Mouse (Mus musculus) erythroblast, adult 5-6 weeks (primary cell): ENCODE results near the gene Irgc1. TPM values are rescaled to one million over a fixed set of nuclear protein-coding genes. Genes with fewer than 3 reads are reported as not detected.

ENCODE experiments used
- total RNA-seq, 2 experiments: library from RNA; stranded (forward) in 1 of 2; stranded (reverse) in 1 of 2; fragments of 150-400 nt in 1 of 2; fragments of 200-764, 138-1000 nt in 1 of 2; gene quantifications; 2 replicates each; pipeline versions ENCODE4 v1.2.3 to v1.2.4; 2015 to 2017; ENCODE audit warnings: low replicate concordance in 2 of 2

Irgc1 gene
- total RNA-seq, 2 experiments from 2014 or later, result not detected

Other genes starting within 250 kb of the Irgc1 start
- 1.9 TPM in 2 replicates for gene Zfp111, start 240.9 kb downstream of the Irgc1 start, total RNA-seq (2015; ENCODE audit: low replicate concordance)
- 0.43 and 1.3 TPM in 2 replicates for gene Zfp111, start 240.9 kb downstream of the Irgc1 start, total RNA-seq (2017; ENCODE audit: low replicate concordance)
- gene Zfp109, start 214.7 kb downstream of the Irgc1 start, total RNA-seq (2015; ENCODE audit: low replicate concordance), result not detected in 2 replicates
- gene Zfp109, start 214.7 kb downstream of the Irgc1 start, total RNA-seq (2017; ENCODE audit: low replicate concordance), result 2.1 TPM in 1 of 2 replicates, not detected in the other
- gene Zfp108, start 197.5 kb downstream of the Irgc1 start, total RNA-seq (2015; ENCODE audit: low replicate concordance), result 2.9 TPM in 1 of 2 replicates, not detected in the other
- not detected in 2 replicates for gene Zfp108, start 197.5 kb downstream of the Irgc1 start, total RNA-seq (2017; ENCODE audit: low replicate concordance)
- not detected in 2 replicates for gene Zfp93, start 181.9 kb downstream of the Irgc1 start, total RNA-seq (2015; ENCODE audit: low replicate concordance)
- gene Zfp93, start 181.9 kb downstream of the Irgc1 start, total RNA-seq (2017; ENCODE audit: low replicate concordance), result 0.70 TPM in 1 of 2 replicates, not detected in the other
- 1.2 and 2.1 TPM in 2 replicates for gene Zfp61, start 151.1 kb downstream of the Irgc1 start, total RNA-seq (2015; ENCODE audit: low replicate concordance)
- gene Zfp61, start 151.1 kb downstream of the Irgc1 start, total RNA-seq (2017; ENCODE audit: low replicate concordance), result 0.77 and 4.0 TPM in 2 replicates
- gene Zfp94, start 135.6 kb downstream of the Irgc1 start, total RNA-seq (2015; ENCODE audit: low replicate concordance), result 1.0 TPM in 1 of 2 replicates, not detected in the other
- 0.34 and 1.3 TPM in 2 replicates for gene Zfp94, start 135.6 kb downstream of the Irgc1 start, total RNA-seq (2017; ENCODE audit: low replicate concordance)
- gene Tescl, start 118.4 kb downstream of the Irgc1 start, total RNA-seq (2015; ENCODE audit: low replicate concordance), result not detected in 2 replicates
- not detected in 2 replicates for gene Tescl, start 118.4 kb downstream of the Irgc1 start, total RNA-seq (2017; ENCODE audit: low replicate concordance)
- gene Lypd5, start 103.1 kb downstream of the Irgc1 start, total RNA-seq (2015; ENCODE audit: low replicate concordance), result not detected in 2 replicates
- not detected in 2 replicates for gene Lypd5, start 103.1 kb downstream of the Irgc1 start, total RNA-seq (2017; ENCODE audit: low replicate concordance)
- 102 and 125 TPM in 2 replicates for gene Kcnn4, start 82.0 kb downstream of the Irgc1 start, total RNA-seq (2015; ENCODE audit: low replicate concordance)
- 244 and 272 TPM in 2 replicates for gene Kcnn4, start 82.0 kb downstream of the Irgc1 start, total RNA-seq (2017; ENCODE audit: low replicate concordance)
- 9.6 and 11.1 TPM in 2 replicates for gene Smg9, start 52.7 kb downstream of the Irgc1 start, total RNA-seq (2015; ENCODE audit: low replicate concordance)
- 13.3 and 16.0 TPM in 2 replicates for gene Smg9, start 52.7 kb downstream of the Irgc1 start, total RNA-seq (2017; ENCODE audit: low replicate concordance)
- gene Plaur, start 10.2 kb upstream of the Irgc1 start, total RNA-seq (2015; ENCODE audit: low replicate concordance), result 28.4 and 30.9 TPM in 2 replicates
- 19.4 and 34.9 TPM in 2 replicates for gene Plaur, start 10.2 kb upstream of the Irgc1 start, total RNA-seq (2017; ENCODE audit: low replicate concordance)
- gene Cadm4, start 29.7 kb upstream of the Irgc1 start, total RNA-seq (2015; ENCODE audit: low replicate concordance), result not detected in 2 replicates
- gene Cadm4, start 29.7 kb upstream of the Irgc1 start, total RNA-seq (2017; ENCODE audit: low replicate concordance), result 0.77 TPM in 1 of 2 replicates, not detected in the other
- not detected in 2 replicates for gene Zfp428, start 54.7 kb upstream of the Irgc1 start, total RNA-seq (2015; ENCODE audit: low replicate concordance)
- gene Zfp428, start 54.7 kb upstream of the Irgc1 start, total RNA-seq (2017; ENCODE audit: low replicate concordance), result not detected in 2 replicates
- gene AC161166.1, start 60.2 kb upstream of the Irgc1 start, total RNA-seq (2015; ENCODE audit: low replicate concordance), result not detected in 2 replicates
- not detected in 2 replicates for gene AC161166.1, start 60.2 kb upstream of the Irgc1 start, total RNA-seq (2017; ENCODE audit: low replicate concordance)
- gene Irgq, start 78.4 kb upstream of the Irgc1 start, total RNA-seq (2015; ENCODE audit: low replicate concordance), result 0.42 TPM in 1 of 2 replicates, not detected in the other
- 1.4 and 1.6 TPM in 2 replicates for gene Irgq, start 78.4 kb upstream of the Irgc1 start, total RNA-seq (2017; ENCODE audit: low replicate concordance)
- gene Pinlyp, start 93.8 kb upstream of the Irgc1 start, total RNA-seq (2015; ENCODE audit: low replicate concordance), result not detected in 2 replicates
- gene Pinlyp, start 93.8 kb upstream of the Irgc1 start, total RNA-seq (2017; ENCODE audit: low replicate concordance), result not detected in 2 replicates
- 7.5 and 9.4 TPM in 2 replicates for gene Xrcc1, start 94.0 kb upstream of the Irgc1 start, total RNA-seq (2015; ENCODE audit: low replicate concordance)
- 15.9 and 18.0 TPM in 2 replicates for gene Xrcc1, start 94.0 kb upstream of the Irgc1 start, total RNA-seq (2017; ENCODE audit: low replicate concordance)
- 22.3 and 28.0 TPM in 2 replicates for gene Ethe1, start 135.2 kb upstream of the Irgc1 start, total RNA-seq (2015; ENCODE audit: low replicate concordance)
- 9.5 and 10.7 TPM in 2 replicates for gene Ethe1, start 135.2 kb upstream of the Irgc1 start, total RNA-seq (2017; ENCODE audit: low replicate concordance)
- gene Zfp575, start 135.3 kb upstream of the Irgc1 start, total RNA-seq (2015; ENCODE audit: low replicate concordance), result not detected in 2 replicates
- gene Zfp575, start 135.3 kb upstream of the Irgc1 start, total RNA-seq (2017; ENCODE audit: low replicate concordance), result not detected in 2 replicates
- 0.84 TPM in 1 of 2 replicates, not detected in the other for gene Phldb3, start 158.5 kb upstream of the Irgc1 start, total RNA-seq (2015; ENCODE audit: low replicate concordance)
- 0.85 and 3.2 TPM in 2 replicates for gene Phldb3, start 158.5 kb upstream of the Irgc1 start, total RNA-seq (2017; ENCODE audit: low replicate concordance)
- gene Lypd3, start 184.3 kb upstream of the Irgc1 start, total RNA-seq (2015; ENCODE audit: low replicate concordance), result not detected in 2 replicates
- not detected in 2 replicates for gene Lypd3, start 184.3 kb upstream of the Irgc1 start, total RNA-seq (2017; ENCODE audit: low replicate concordance)
- not detected in 2 replicates for gene Tex101, start 224.4 kb upstream of the Irgc1 start, total RNA-seq (2015; ENCODE audit: low replicate concordance)
- not detected in 2 replicates for gene Tex101, start 224.4 kb upstream of the Irgc1 start, total RNA-seq (2017; ENCODE audit: low replicate concordance)